Mouse (Mus musculus): ENCODE measurements around the gene Dner.

DNA sequence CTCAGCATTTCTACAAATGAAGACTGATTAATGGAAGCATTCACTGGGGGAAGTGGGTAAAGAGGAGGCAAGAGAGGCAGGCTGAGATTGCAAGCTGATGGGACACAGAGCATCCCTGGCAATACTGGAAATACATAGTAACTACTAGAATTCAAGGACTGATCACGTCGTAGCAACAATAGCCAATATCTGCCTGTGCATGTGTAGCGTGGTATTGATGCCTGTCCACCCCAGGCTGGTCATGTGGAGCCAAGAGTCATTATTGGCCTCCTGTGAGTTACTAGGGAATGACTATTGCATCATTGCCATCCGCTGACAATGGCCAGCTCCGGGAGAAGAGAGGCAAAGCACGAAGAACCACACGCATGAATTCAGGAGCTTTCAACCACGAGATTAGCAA lies 216.0 kb downstream of the Dner start:
- TF ChIP-seq GATA1 (IDR thresholded peaks at IDR 0.05; ENCODE audit: low read length) = no peak
- no peak for TF ChIP-seq TAL1 (IDR thresholded peaks at IDR 0.05; ENCODE audit: low read length)

Data from erythroblast, embryonic 14.5 days (primary cell).